Mouse (Mus musculus): ENCODE results near the gene Maco1. TPM values are rescaled to one million over a fixed set of nuclear protein-coding genes. Genes with fewer than 3 reads are reported as not detected.

Maco1 gene
- polyA plus RNA-seq, 1 experiment from 2014 or later = 115 TPM

DNA sequence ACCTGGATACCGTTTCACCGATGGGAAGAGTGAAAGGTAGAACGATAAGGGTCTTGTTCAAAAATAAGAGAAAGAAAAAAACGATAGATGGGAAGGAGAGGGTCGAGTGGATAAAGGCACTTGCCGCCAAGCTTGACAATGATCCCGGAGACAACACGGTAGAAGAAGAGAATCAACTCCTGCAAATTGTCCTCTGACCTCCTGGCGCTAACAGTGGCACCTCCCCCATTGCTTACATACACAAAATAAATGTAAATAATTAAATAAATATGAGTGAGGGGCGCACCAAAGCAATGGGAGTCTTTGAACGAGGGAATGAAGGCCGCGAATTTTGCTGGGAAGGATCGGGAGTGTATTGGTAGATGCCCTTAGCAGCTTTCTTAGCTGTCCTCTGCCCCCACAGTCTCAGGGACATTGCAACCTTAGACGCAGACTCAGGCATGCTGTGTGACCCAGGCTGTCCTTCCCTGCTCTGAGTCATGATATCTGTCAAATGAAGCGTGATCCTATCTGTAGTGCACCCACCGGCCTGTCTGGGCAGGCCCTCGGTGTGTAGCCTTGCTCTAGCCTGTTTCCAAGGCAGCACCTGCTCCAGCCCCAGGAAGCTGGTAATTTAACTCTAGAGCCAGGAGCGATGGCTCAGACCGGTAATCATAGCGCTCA is 84.8 kb downstream of the Maco1 start:
- Histone ChIP-seq H3K4me2 (ENCODE audit: low read depth, low read length) (peak overlapping the region; percentile 60), H3K9ac (replicated peaks; ENCODE audit: low read depth, low read length) (peak overlapping the region; percentile 41; the same call in 1 of the 2 replicates), H3K4me3 (ENCODE audit: low read depth, low read length) (peak overlapping the region; percentile 31), H3K36me3 (ENCODE audit: control insufficient read depth, insufficient read depth, low read length) (no peaks in the 10 kb centered on the region), H3K27ac (ENCODE audit: low read depth, low read length) (no peak overlapping the region), H3K4me1 (ENCODE audit: control insufficient read depth, insufficient read depth, low read length) (peaks cover 10% of the 10 kb centered on the region; the same call in 1 of the 2 replicates), H3K9me3 (ENCODE audit: control insufficient read depth, low read length) (no peaks in the 10 kb centered on the region), H3K27me3 (ENCODE audit: control insufficient read depth, insufficient read depth, low read length) (peaks cover 6% of the 10 kb centered on the region; the same call in 1 of the 2 replicates)
- WGBS = 9% methylated on average over 21 of the region's 21 CpGs
- no peak for ATAC-seq (ENCODE audit: low read depth)

DNA sequence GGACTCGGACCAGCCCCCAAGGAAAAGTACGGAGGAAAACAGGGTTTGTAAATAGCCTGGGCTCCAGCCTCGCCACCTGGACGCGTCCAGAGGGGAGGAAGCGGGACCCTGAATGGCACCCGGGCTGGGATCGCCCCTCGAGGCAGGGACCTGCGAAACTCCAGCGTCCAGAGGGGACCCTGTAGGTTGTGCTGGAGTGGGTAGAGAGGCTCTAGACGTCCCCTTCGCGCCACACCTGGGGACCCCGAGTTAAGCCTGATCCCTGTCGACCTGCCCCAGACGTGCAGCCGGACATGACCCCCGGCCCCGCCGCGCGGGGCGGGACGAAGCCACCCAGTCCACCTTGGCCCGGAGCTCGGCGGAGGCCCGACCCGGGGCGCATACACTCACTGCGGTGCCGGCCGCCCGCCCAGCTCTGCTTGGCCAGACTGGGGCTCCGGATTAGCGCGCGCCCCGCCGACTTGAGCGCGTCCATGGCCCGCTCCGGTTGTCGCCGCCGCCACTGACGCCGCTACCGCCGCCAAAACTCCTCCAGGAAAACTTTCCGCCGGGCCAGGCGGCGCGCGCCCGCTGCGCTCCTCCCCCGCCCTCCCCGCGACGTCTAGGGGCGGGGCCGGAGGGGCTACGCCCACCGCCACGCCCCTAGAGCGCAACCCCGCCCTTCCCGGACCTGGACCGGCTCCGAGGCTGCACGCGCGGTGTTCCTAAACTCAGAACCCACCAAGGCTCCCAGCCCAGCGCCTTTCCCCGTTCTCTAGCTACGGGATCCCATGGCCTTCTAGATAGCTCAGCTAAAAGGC is 85.5 kb downstream of the Maco1 start, which contains the start of gene Ldlrap1:
Ldlrap1 (minus strand) TSS at position 599 of the 800 bp plus-strand sequence.
- no peak within 1 kb of the TSS for H3K27ac ChIP-seq (ENCODE audit: low read depth, low read length)
- H3K9me3 ChIP-seq (ENCODE audit: control insufficient read depth, low read length) = no peaks in the 10 kb centered on the region
- peak within 1 kb of the TSS; percentile 31 for H3K4me3 ChIP-seq (ENCODE audit: low read depth, low read length)
- ATAC-seq (ENCODE audit: low read depth) = peak; percentile 46; the same call in 1 of the 2 replicates
- H3K4me2 ChIP-seq (ENCODE audit: low read depth, low read length) = peak within 1 kb of the TSS; percentile 60
- H3K9ac ChIP-seq (replicated peaks; ENCODE audit: low read depth, low read length) = peak within 1 kb of the TSS; percentile 41
- WGBS = under 1% methylated on average over 75 of the region's 80 CpGs
- H3K4me1 ChIP-seq (ENCODE audit: control insufficient read depth, insufficient read depth, low read length) = 0 out of 2 replicates have a peak, but pooled peaks cover 5% of the 10 kb centered on the region
- no peaks in the 10 kb centered on the region for H3K36me3 ChIP-seq (ENCODE audit: control insufficient read depth, insufficient read depth, low read length)
- H3K27me3 ChIP-seq (ENCODE audit: control insufficient read depth, insufficient read depth, low read length) = peaks cover 6% of the 10 kb centered on the region; the same call in 1 of the 2 replicates

DNA sequence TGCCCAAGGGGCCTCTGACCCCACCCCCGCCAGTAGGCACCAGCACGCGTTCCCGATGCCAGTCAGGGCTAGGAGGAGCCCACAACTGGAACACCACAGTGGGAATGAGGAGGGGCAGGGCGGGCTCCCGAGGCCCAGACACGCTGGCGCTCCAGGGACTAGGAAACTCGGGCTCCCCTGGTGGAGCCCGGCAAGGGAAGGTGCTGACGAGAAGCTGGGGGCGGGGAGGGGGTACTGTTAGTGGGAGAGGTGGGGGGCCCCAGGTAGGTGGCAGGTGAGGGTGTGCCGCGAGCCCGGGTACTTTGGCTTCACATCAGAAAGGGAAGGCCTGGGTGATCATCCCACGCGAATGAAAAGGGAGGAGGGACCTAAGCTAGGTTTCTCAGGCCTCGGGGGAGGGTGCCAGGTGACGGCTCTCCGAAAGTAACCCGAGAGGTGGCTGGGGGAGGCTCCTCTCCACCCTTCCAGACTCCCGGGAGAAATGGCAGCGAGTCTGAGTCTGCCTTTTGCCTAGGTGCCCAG is 86.2 kb downstream of the Maco1 start:
- Histone ChIP-seq H3K9me3 (ENCODE audit: control insufficient read depth, low read length) (no peaks in the 10 kb centered on the region), H3K4me3 (ENCODE audit: low read depth, low read length) (peak overlapping the region; percentile 31), H3K9ac (replicated peaks; ENCODE audit: low read depth, low read length) (peak overlapping the region; percentile 41), H3K4me1 (ENCODE audit: control insufficient read depth, insufficient read depth, low read length) (0 out of 2 replicates have a peak, but pooled peaks cover 5% of the 10 kb centered on the region), H3K27me3 (ENCODE audit: control insufficient read depth, insufficient read depth, low read length) (peaks cover 6% of the 10 kb centered on the region; the same call in 1 of the 2 replicates), H3K36me3 (ENCODE audit: control insufficient read depth, insufficient read depth, low read length) (no peaks in the 10 kb centered on the region), H3K4me2 (ENCODE audit: low read depth, low read length) (peak overlapping the region; percentile 60), H3K27ac (ENCODE audit: low read depth, low read length) (no peak overlapping the region)
- ATAC-seq (ENCODE audit: low read depth) = peak; percentile 34
- WGBS = 2% methylated on average over 23 of the region's 23 CpGs

DNA sequence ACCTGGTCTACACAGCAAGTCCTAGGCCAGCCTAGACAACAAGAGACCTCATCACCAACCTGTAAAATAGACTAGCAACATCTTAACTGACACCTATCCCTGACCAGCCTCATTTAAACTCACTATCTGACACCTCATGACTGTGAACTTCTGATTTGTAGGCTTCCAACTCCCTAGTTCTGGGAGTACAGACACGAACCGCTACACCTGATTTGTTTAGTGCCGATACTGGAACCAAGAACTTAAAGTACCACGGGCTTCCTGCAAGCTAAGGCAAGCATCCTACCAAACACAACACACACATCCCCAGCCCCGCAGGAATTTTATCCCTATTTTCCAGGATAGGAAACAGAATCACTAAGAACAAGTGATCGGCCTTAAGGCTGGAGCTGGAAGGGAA is 86.9 kb downstream of the Maco1 start:
- ATAC-seq (ENCODE audit: low read depth) = no peak
- Histone ChIP-seq H3K36me3 (ENCODE audit: control insufficient read depth, insufficient read depth, low read length) (no peaks in the 10 kb centered on the region), H3K4me2 (ENCODE audit: low read depth, low read length) (no peak overlapping the region), H3K9me3 (ENCODE audit: control insufficient read depth, low read length) (no peaks in the 10 kb centered on the region), H3K27ac (ENCODE audit: low read depth, low read length) (no peak overlapping the region), H3K9ac (replicated peaks; ENCODE audit: low read depth, low read length) (no peak overlapping the region), H3K4me1 (ENCODE audit: control insufficient read depth, insufficient read depth, low read length) (0 out of 2 replicates have a peak, but pooled peaks cover 5% of the 10 kb centered on the region), H3K4me3 (ENCODE audit: low read depth, low read length) (no peak overlapping the region), H3K27me3 (ENCODE audit: control insufficient read depth, insufficient read depth, low read length) (peaks cover 6% of the 10 kb centered on the region; the same call in 1 of the 2 replicates)
- WGBS = 76% methylated on average over 6 of the region's 6 CpGs

DNA sequence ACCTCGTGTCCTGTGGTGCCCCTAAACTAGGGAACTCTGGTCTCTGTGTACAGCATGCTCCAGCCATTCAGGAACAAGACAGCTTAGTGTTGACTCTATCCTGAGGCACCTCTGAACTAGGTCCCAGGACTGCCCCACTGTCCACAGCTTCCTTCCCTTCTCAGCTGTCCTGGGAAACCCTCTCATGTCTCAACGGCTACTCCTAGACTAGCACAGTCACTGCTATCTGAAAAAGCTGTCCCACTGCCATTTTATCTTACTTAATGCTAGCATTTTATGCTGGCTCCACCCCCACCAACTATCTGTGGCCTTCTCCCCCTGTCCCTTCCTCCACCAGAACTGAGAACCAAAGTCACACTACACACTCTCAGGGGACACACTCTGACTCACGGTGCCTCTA is 88.8 kb downstream of the Maco1 start:
- Histone ChIP-seq H3K4me3 (ENCODE audit: low read depth, low read length) (no peak overlapping the region), H3K27me3 (ENCODE audit: control insufficient read depth, insufficient read depth, low read length) (peaks cover 3% of the 10 kb centered on the region; the same call in 1 of the 2 replicates), H3K9me3 (ENCODE audit: control insufficient read depth, low read length) (no peaks in the 10 kb centered on the region), H3K36me3 (ENCODE audit: control insufficient read depth, insufficient read depth, low read length) (no peaks in the 10 kb centered on the region), H3K4me1 (ENCODE audit: control insufficient read depth, insufficient read depth, low read length) (0 out of 2 replicates have a peak, but pooled peaks cover 5% of the 10 kb centered on the region), H3K9ac (replicated peaks; ENCODE audit: low read depth, low read length) (no peak overlapping the region), H3K4me2 (ENCODE audit: low read depth, low read length) (no peak overlapping the region), H3K27ac (ENCODE audit: low read depth, low read length) (no peak overlapping the region)
- WGBS = 75% methylated on average over 3 of the region's 3 CpGs
- ATAC-seq (ENCODE audit: low read depth) = no peak

- no peak overlapping the region for H3K27ac ChIP-seq (ENCODE audit: low read depth, low read length)
- no peak for ATAC-seq (ENCODE audit: low read depth)
- no peaks in the 10 kb centered on the region for H3K36me3 ChIP-seq (ENCODE audit: control insufficient read depth, insufficient read depth, low read length)
- H3K4me1 ChIP-seq (ENCODE audit: control insufficient read depth, insufficient read depth, low read length) = 0 out of 2 replicates have a peak, but pooled peaks cover 1% of the 10 kb centered on the region
- H3K9ac ChIP-seq (replicated peaks; ENCODE audit: low read depth, low read length) = no peak overlapping the region
- H3K4me2 ChIP-seq (ENCODE audit: low read depth, low read length) = no peak overlapping the region
- 82% methylated on average over 6 of the region's 6 CpGs for WGBS
- no peaks in the 10 kb centered on the region; the same call in 1 of the 2 replicates for H3K27me3 ChIP-seq (ENCODE audit: control insufficient read depth, insufficient read depth, low read length)
- H3K4me3 ChIP-seq (ENCODE audit: low read depth, low read length) = no peak overlapping the region
- H3K9me3 ChIP-seq (ENCODE audit: control insufficient read depth, low read length) = no peaks in the 10 kb centered on the region
These were observed 90.8 kb downstream of the Maco1 start for GRCm38 (mm10) chr4:134762360-134762759.

DNA sequence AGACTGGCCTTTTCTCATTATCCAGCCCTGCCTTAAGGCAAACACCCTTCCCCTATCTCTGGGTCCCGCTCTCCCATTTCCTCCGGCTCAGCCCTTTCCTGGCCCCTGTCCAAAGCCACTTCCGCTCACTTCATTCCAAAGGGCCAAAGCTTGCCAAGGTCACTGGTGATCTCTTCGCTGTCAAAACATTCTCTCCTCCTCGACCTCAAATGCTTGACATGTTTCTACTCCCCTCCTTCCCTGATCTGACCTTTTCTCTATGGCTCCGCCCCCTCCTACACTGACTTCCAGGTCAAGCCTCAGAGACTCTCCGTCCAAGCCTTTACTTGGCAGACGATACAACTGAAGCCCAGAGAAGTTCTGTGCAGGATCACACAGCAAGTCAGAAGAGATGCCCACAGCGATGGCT is 92.3 kb downstream of the Maco1 start:
- no peaks in the 10 kb centered on the region for H3K27me3 ChIP-seq (ENCODE audit: control insufficient read depth, insufficient read depth, low read length)
- 55% methylated on average over 9 of the region's 9 CpGs for WGBS
- H3K4me2 ChIP-seq (ENCODE audit: low read depth, low read length) = no peak overlapping the region

GRCm38 (mm10) chr4:134760281-134760680 is 92.9 kb downstream of the Maco1 start:
- no peaks in the 10 kb centered on the region for H3K4me1 ChIP-seq (ENCODE audit: control insufficient read depth, insufficient read depth, low read length)
- 76% methylated on average over 6 of the region's 6 CpGs for WGBS
- no peak for ATAC-seq (ENCODE audit: low read depth)
- H3K27me3 ChIP-seq (ENCODE audit: control insufficient read depth, insufficient read depth, low read length) = no peaks in the 10 kb centered on the region
- no peak overlapping the region for H3K4me3 ChIP-seq (ENCODE audit: low read depth, low read length)
- no peak overlapping the region for H3K9ac ChIP-seq (replicated peaks; ENCODE audit: low read depth, low read length)
- no peak overlapping the region for H3K27ac ChIP-seq (ENCODE audit: low read depth, low read length)
- H3K4me2 ChIP-seq (ENCODE audit: low read depth, low read length) = no peak overlapping the region
- H3K36me3 ChIP-seq (ENCODE audit: control insufficient read depth, insufficient read depth, low read length) = no peaks in the 10 kb centered on the region
- no peaks in the 10 kb centered on the region for H3K9me3 ChIP-seq (ENCODE audit: control insufficient read depth, low read length)

More for the DNA sequence above, 92.3 kb downstream of the Maco1 start:
- no peaks in the 10 kb centered on the region for H3K4me1 ChIP-seq (ENCODE audit: control insufficient read depth, insufficient read depth, low read length)
- no peak overlapping the region for H3K27ac ChIP-seq (ENCODE audit: low read depth, low read length)
- H3K9me3 ChIP-seq (ENCODE audit: control insufficient read depth, low read length) = no peaks in the 10 kb centered on the region
- no peak overlapping the region for H3K9ac ChIP-seq (replicated peaks; ENCODE audit: low read depth, low read length)
- no peak overlapping the region for H3K4me3 ChIP-seq (ENCODE audit: low read depth, low read length)
- H3K36me3 ChIP-seq (ENCODE audit: control insufficient read depth, insufficient read depth, low read length) = no peaks in the 10 kb centered on the region
- ATAC-seq (ENCODE audit: low read depth) = no peak
